Mouse (Mus musculus): ENCODE measurements around the gene Slc38a1. TPM values are rescaled to one million over a fixed set of nuclear protein-coding genes. Genes with fewer than 3 reads are reported as not detected.

Gene Slc38a1
- polyA plus RNA-seq, 1 experiment = 141 TPM

DNA sequence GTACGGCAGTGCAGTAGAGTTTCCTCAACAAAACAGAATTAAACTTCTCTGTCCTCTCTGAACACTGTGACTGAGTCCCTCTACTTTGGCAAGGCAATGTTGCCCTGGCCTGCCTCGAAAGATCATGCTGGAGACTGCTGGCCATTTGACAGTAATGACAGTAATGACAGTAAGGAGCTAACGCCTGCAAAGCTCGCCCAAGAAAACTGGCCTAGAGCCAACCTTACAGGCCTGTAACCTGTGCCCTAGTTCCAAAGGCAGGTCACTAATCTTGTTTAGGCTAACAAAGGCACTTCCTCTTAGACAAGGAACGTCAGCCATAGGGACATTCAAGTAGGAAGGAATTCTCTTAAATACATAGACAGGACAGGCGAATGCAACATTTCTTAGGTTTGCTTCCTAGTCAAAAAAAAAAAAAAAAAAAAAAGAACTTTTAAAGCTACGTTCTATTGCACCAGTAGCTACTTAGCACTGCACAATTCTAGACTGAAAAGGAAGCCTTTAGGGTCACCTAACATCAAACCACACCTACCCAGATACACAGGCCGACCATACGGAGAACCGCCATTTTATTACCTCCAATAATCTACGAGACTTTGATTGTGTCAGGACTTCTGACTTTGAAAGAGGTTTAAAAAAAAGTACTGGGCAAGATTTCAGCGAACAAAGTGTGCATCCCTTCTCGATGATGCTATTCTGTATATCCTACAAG lies 74.3 kb downstream of the Slc38a1 start:
- Histone ChIP-seq H3K27ac (ENCODE audit: insufficient read depth, low read length) (no peak overlapping the region), H3K4me1 (ENCODE audit: control insufficient read depth, insufficient read depth, low read length) (no peaks in the 10 kb centered on the region), H3K4me3 (replicated peaks; ENCODE audit: insufficient read depth, low read depth, low read length) (no peak overlapping the region), H3K27me3 (ENCODE audit: control insufficient read depth, insufficient read depth, low read length) (no peaks in the 10 kb centered on the region)
- 65% methylated on average over 13 of the region's 13 CpGs for WGBS
- DNase-seq = no peak
- TF ChIP-seq POLR2A (IDR thresholded peaks at IDR 0.05; ENCODE audit: borderline replicate concordance, insufficient read depth, low read length) (no peak), CTCF (IDR thresholded peaks at IDR 0.05; ENCODE audit: borderline replicate concordance, insufficient read depth, low read depth, low read length) (no peak)

DNA sequence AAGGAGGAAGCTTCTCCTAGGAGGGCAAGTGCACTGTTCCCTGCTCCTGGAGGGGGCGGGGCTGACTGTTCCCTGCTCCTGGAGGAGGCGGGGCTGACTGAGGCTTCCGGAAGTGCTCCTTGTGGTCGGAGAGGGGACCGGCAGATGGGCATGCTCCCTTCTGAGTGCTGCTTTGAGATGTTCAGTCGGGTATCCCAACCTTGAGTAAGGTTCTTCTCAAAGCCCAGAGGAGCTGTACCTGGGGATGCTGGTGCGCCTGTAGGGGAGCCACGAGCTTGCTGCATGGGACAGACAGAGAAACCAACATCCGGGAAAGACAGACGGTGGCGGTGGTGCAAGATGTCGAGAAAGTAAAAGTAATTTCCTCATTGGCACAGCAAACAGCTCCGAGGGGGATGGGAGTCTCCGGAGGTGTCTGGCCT lies 75.9 kb downstream of the Slc38a1 start:
- H3K27ac ChIP-seq (ENCODE audit: insufficient read depth, low read length) = no peak overlapping the region
- no peaks in the 10 kb centered on the region for H3K4me1 ChIP-seq (ENCODE audit: control insufficient read depth, insufficient read depth, low read length)
- no peak for TF ChIP-seq CTCF (IDR thresholded peaks at IDR 0.05; ENCODE audit: borderline replicate concordance, insufficient read depth, low read depth, low read length)
- no peak for TF ChIP-seq POLR2A (IDR thresholded peaks at IDR 0.05; ENCODE audit: borderline replicate concordance, insufficient read depth, low read length)
- WGBS = 18% methylated on average over 14 of the region's 14 CpGs
- no peaks in the 10 kb centered on the region for H3K27me3 ChIP-seq (ENCODE audit: control insufficient read depth, insufficient read depth, low read length)
- no peak overlapping the region for H3K4me3 ChIP-seq (replicated peaks; ENCODE audit: insufficient read depth, low read depth, low read length)
- no peak for DNase-seq

DNA sequence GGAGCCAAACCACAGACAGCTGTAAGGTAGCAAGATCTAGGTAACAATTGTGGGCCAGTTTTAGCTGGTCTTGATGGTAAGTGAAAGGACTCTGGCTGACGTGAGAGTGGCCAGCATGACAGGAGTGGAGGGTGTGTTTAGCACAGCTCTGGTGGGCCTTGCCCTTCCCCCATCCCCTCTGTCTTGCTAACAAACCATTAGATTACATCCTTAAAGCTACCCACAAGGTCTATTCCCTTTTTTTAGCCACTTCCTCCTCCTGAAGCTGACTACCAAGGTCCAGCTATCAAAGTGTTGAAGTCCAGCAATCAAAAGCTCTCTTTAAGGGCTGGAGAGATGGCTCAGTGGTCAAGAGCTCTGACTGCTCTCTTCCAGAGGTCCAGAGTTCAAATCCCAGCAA lies 78.9 kb downstream of the Slc38a1 start:
- WGBS = 75% methylated on average over 1 of the region's 1 CpGs
- DNase-seq = no peak
- TF ChIP-seq CTCF (IDR thresholded peaks at IDR 0.05; ENCODE audit: borderline replicate concordance, insufficient read depth, low read depth, low read length) (no peak), POLR2A (IDR thresholded peaks at IDR 0.05; ENCODE audit: borderline replicate concordance, insufficient read depth, low read length) (no peak)

GRCm38 (mm10) chr15:96562521-96562920 lies 80.2 kb downstream of the Slc38a1 start:
- TF ChIP-seq CTCF (IDR thresholded peaks at IDR 0.05; ENCODE audit: borderline replicate concordance, insufficient read depth, low read depth, low read length) (no peak), POLR2A (IDR thresholded peaks at IDR 0.05; ENCODE audit: borderline replicate concordance, insufficient read depth, low read length) (no peak)
- Histone ChIP-seq H3K4me1 (ENCODE audit: control insufficient read depth, insufficient read depth, low read length) (no peaks in the 10 kb centered on the region), H3K4me3 (replicated peaks; ENCODE audit: insufficient read depth, low read depth, low read length) (no peak overlapping the region), H3K27ac (ENCODE audit: insufficient read depth, low read length) (no peak overlapping the region), H3K27me3 (ENCODE audit: control insufficient read depth, insufficient read depth, low read length) (no peaks in the 10 kb centered on the region)
- no peak for DNase-seq
- WGBS = 96% methylated on average over 5 of the region's 5 CpGs

More for the DNA sequence above, 78.9 kb downstream of the Slc38a1 start:
- no peak overlapping the region for H3K27ac ChIP-seq (ENCODE audit: insufficient read depth, low read length)
- no peak overlapping the region for H3K4me3 ChIP-seq (replicated peaks; ENCODE audit: insufficient read depth, low read depth, low read length)
- no peaks in the 10 kb centered on the region for H3K4me1 ChIP-seq (ENCODE audit: control insufficient read depth, insufficient read depth, low read length)
- H3K27me3 ChIP-seq (ENCODE audit: control insufficient read depth, insufficient read depth, low read length) = no peaks in the 10 kb centered on the region

DNA sequence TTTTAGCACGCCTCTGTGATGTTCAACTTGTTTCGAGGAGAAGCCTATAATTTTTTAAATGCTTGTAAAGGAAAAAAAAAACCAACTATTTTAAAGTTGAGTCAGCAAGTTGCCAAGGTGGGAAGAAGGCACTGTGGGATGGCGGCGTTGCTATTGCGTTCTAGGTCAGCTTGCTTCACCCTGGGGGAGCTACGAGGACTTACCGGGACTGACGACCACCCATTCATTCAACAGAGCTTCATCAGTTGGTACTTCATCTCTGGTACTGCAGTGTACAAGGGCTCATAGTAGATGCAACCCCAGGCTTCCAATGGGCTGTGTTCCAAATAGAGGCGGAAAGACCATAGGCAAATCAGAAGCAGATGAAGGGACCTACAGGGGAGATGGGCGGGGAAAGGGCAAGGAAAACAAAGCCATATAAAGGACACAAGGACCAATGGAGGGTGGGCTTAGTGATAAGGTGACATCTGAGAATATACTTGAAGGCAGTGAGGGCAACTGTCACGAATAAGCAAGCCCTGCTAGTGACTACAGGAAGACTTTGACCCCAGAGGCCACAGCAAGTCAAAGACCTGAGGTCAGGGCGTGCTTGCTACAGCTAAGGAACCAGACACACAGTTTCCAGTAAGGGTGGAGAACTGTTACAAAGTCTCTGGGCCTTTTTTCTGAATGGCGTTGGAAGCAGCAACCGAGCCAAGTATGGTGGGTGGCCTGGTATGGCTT lies 82.0 kb downstream of the Slc38a1 start:
- TF ChIP-seq POLR2A (IDR thresholded peaks at IDR 0.05; ENCODE audit: borderline replicate concordance, insufficient read depth, low read length) (no peak), CTCF (IDR thresholded peaks at IDR 0.05; ENCODE audit: borderline replicate concordance, insufficient read depth, low read depth, low read length) (no peak)
- Histone ChIP-seq H3K4me1 (ENCODE audit: control insufficient read depth, insufficient read depth, low read length) (no peaks in the 10 kb centered on the region), H3K27me3 (ENCODE audit: control insufficient read depth, insufficient read depth, low read length) (no peaks in the 10 kb centered on the region), H3K4me3 (replicated peaks; ENCODE audit: insufficient read depth, low read depth, low read length) (no peak overlapping the region), H3K27ac (ENCODE audit: insufficient read depth, low read length) (no peak overlapping the region)
- DNase-seq = no peak
- WGBS = 90% methylated on average over 14 of the region's 14 CpGs

GRCm38 (mm10) chr15:96551569-96552380 lies 90.9 kb downstream of the Slc38a1 start:
- H3K4me1 ChIP-seq (ENCODE audit: control insufficient read depth, insufficient read depth, low read length) = no peaks in the 10 kb centered on the region
- H3K27me3 ChIP-seq (ENCODE audit: control insufficient read depth, insufficient read depth, low read length) = no peaks in the 10 kb centered on the region
- TF ChIP-seq POLR2A (IDR thresholded peaks at IDR 0.05; ENCODE audit: borderline replicate concordance, insufficient read depth, low read length) (no peak), CTCF (IDR thresholded peaks at IDR 0.05; ENCODE audit: borderline replicate concordance, insufficient read depth, low read depth, low read length) (peak; percentile 79)
- DNase-seq = peak; percentile 44 to 68
- WGBS = 64% methylated on average over 9 of the region's 9 CpGs
- no peak overlapping the region for H3K4me3 ChIP-seq (replicated peaks; ENCODE audit: insufficient read depth, low read depth, low read length)
- no peak overlapping the region for H3K27ac ChIP-seq (ENCODE audit: insufficient read depth, low read length)

- H3K4me3 ChIP-seq (replicated peaks; ENCODE audit: insufficient read depth, low read depth, low read length) = no peak overlapping the region
- H3K27me3 ChIP-seq (ENCODE audit: control insufficient read depth, insufficient read depth, low read length) = no peaks in the 10 kb centered on the region
- 81% methylated on average over 8 of the region's 8 CpGs for WGBS
- TF ChIP-seq CTCF (IDR thresholded peaks at IDR 0.05; ENCODE audit: borderline replicate concordance, insufficient read depth, low read depth, low read length) (no peak), POLR2A (IDR thresholded peaks at IDR 0.05; ENCODE audit: borderline replicate concordance, insufficient read depth, low read length) (no peak)
- H3K4me1 ChIP-seq (ENCODE audit: control insufficient read depth, insufficient read depth, low read length) = no peaks in the 10 kb centered on the region
- no peak overlapping the region for H3K27ac ChIP-seq (ENCODE audit: insufficient read depth, low read length)
- no peak for DNase-seq
These were observed 91.6 kb downstream of the Slc38a1 start for GRCm38 (mm10) chr15:96551107-96551506.

All from cerebellum, adult 2 months (tissue).